In the genomic region with DNA sequence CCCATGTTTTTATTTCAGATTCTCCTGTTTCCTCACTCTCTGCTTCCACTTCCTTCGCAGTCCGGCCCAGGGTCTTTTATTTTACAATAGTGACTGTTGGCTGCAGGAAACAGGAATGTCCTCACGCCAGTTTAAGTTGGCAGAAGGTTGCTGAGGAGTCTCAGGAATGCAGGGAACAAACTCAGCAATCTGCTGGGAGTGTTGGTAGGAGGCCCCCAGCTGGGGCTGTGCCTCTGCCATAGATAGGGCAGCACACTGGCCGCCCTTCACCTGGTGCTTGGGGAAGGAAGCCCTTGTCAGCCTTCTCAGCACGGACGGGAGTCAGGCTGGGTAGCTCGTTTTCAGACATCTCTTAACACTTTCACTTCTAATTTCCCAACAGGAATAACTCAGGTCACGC, we compare ENCODE assay signal across 12 mouse cellular contexts. TPM values are rescaled to one million over a fixed set of nuclear protein-coding genes. Genes with fewer than 3 reads are reported as not detected.
A peak's percentile ranks its signal among the peaks of the same experiment; 100 is the strongest.
DNase-seq lines count a peak whose midpoint lies in the region; ATAC-seq and TF ChIP-seq lines count a peak whose summit lies in the region.
"Had no signal": no experiment of that assay in that cellular context is flagged by ENCODE, and none has a peak within 500 bp of the region (broad histone marks: within the 10 kb centered on the region; RNA-seq: fewer than 3 reads in every experiment).

No protein-coding gene starts in this region.

- peak overlapping the region; percentile 23 for H3K4me2 ChIP-seq in lung, embryonic 14.5 days
- H3K4me2 ChIP-seq: forebrain, embryonic 13.5 days had no signal

- no peak overlapping the region for H3K4me3 ChIP-seq in lung, embryonic 14.5 days (ENCODE audit: low read depth, low read length)
- H3K4me3 ChIP-seq in midbrain, embryonic 10.5 days, result no peak overlapping the region
- H3K4me3 ChIP-seq: forebrain, embryonic 13.5 days; myocyte had no signal

- peak; percentile 63 for ATAC-seq in lung, embryonic 14.5 days (ENCODE audit: insufficient read depth)
- ATAC-seq: forebrain, embryonic 13.5 days; inflammation-experienced regulatory T-cells, adult 6 months had no signal

- H3K27ac ChIP-seq in lung, embryonic 14.5 days (ENCODE audit: low read depth), result peak overlapping the region; percentile 60
- no peak overlapping the region for H3K27ac ChIP-seq in midbrain, embryonic 10.5 days (replicated peaks)
- H3K27ac ChIP-seq: forebrain, embryonic 13.5 days had no signal

- no peaks in the 10 kb centered on the region for H3K36me3 ChIP-seq in lung, embryonic 14.5 days (ENCODE audit: insufficient read depth)
- peaks cover 4% of the 10 kb centered on the region; the same call in 1 of the 2 replicates for H3K36me3 ChIP-seq in midbrain, embryonic 10.5 days

- H3K4me1 ChIP-seq in lung, embryonic 14.5 days (ENCODE audit: insufficient read depth), result peaks cover 54% of the 10 kb centered on the region; the same call in 1 of the 2 replicates
- H3K4me1 ChIP-seq in midbrain, embryonic 10.5 days, result peaks cover 9% of the 10 kb centered on the region

- no peaks in the 10 kb centered on the region for H3K27me3 ChIP-seq in lung, embryonic 14.5 days (ENCODE audit: insufficient read depth, low read length)
- no peaks in the 10 kb centered on the region for H3K27me3 ChIP-seq in midbrain, embryonic 10.5 days (ENCODE audit: low read depth, poor library complexity, severe bottlenecking)
- H3K27me3 ChIP-seq: forebrain, embryonic 13.5 days had no signal

- peak; percentile 27 for DNase-seq in adrenal gland, adult 2 months
- no peak for DNase-seq in adrenal gland, adult 18-20 months (ENCODE audit: low spot score in 2 of 2)
- DNase-seq in testis, postnatal 14 days (ENCODE audit: low spot score), result peak; percentile 29
- DNase-seq in testis, postnatal 10 days (ENCODE audit: low spot score), result no peak
- DNase-seq in lung, embryonic 14.5 days, result peak; percentile 58
- no peak for DNase-seq in midbrain, embryonic 10.5 days (ENCODE audit: low spot score)
- no peak for DNase-seq in layer of hippocampus, adult 8-10 months (ENCODE audit: low spot score in 2 of 2)
- no peak for DNase-seq in spleen, postnatal 10 days (ENCODE audit: low spot score in 2 of 2)
- DNase-seq: gastrocnemius, postnatal 36 days had no signal

- no peak for TF ChIP-seq CTCF in lung, embryonic 14.5 days (IDR thresholded peaks at IDR 0.05; ENCODE audit: low read depth)

- WGBS in lung, embryonic 14.5 days, result 22% methylated on average over 8 of the region's 8 CpGs
- WGBS in midbrain, embryonic 10.5 days, result 81% methylated on average over 8 of the region's 8 CpGs

- no peaks in the 10 kb centered on the region for H3K9me3 ChIP-seq in lung, embryonic 14.5 days (ENCODE audit: low read depth, low read length)
- no peaks in the 10 kb centered on the region for H3K9me3 ChIP-seq in midbrain, embryonic 10.5 days (replicated peaks)
- H3K9me3 ChIP-seq: forebrain, embryonic 13.5 days had no signal

- no peak overlapping the region for H3K9ac ChIP-seq in lung, embryonic 14.5 days
- H3K9ac ChIP-seq: forebrain, embryonic 13.5 days had no signal

RNA-seq across cellular contexts. Expression of gene Smco4, which starts 32.0 kb away (rescaled TPM):
- 10 to 100 TPM; 19.5 to 36.4 TPM for total RNA-seq in adrenal gland, adult 2 months (2021)
- 6.8 and 8.8 TPM in 2 replicates for polyA plus RNA-seq in adrenal gland, adult 2 months (2012; rRNA removed)
- 10 to 100 TPM; 16.6 to 28.7 TPM for total RNA-seq in adrenal gland, adult 18-20 months (2021)
- polyA plus RNA-seq in lung, embryonic 14.5 days (2014; fragmentation: Nextera tagmentation; extraction: Ambion mirVana), result 3.9 and 5.3 TPM in 2 replicates
- 1.3 and 2.2 TPM in 2 replicates for polyA plus RNA-seq in midbrain, embryonic 10.5 days (2016; fragmentation: Nextera tagmentation; extraction: Ambion mirVana)
- total RNA-seq in layer of hippocampus, adult 8-10 months (2022), result 1 to 10 TPM; 6.6 to 9.6 (median 8.9) TPM

Comparison
In these comparisons a context has a peak if more than half of its experiments do, and no peak if none do; other contexts are left out.
1. DNase-seq: peak in adrenal gland, adult 2 months (single experiment), testis, postnatal 14 days (single experiment) and lung, embryonic 14.5 days (single experiment); none in adrenal gland, adult 18-20 months (0 of 2), testis, postnatal 10 days (single experiment), midbrain, embryonic 10.5 days (single experiment), layer of hippocampus, adult 8-10 months (0 of 2) and spleen, postnatal 10 days (0 of 2).